Mouse (Mus musculus): ENCODE data around the gene Shkbp1. TPM values are rescaled to one million over a fixed set of nuclear protein-coding genes. Genes with fewer than 3 reads are reported as not detected.

Shkbp1 gene
- total and polyA plus RNA-seq, 2 experiments from 2014 or later = 24.1 to 42.7 TPM

GRCm38 (mm10) chr7:27335011-27335720 lies 20.7 kb downstream of the Shkbp1 start:
- H3K4me1 ChIP-seq (ENCODE audit: insufficient read depth, low read length) = peaks cover 14% of the 10 kb centered on the region; the same call in 1 of the 2 replicates

DNA sequence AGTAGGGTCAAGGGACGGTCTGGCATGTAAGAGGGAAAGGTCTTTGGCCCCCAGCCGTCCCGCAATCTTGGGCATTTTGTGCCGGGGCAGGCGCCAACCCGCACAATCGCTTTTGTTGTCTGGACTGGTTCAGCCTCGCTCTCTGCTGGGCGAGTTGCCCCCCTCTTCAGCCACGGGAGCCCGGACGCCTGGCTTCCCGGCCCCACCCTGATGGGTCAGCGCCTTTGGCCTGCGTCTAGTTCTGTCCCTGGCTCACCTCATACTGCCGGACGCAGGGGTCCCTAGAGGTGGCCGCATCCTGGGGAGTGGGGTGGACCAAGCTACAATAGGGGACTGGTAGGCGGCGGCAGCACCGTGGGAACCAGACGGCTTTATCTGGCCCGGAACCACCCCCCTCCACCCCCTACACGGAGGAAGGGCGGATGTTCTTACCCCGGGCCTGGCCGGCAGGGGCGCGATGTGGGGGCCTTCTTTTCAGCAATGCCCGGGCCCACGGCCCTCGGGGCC lies 21.4 kb downstream of the Shkbp1 start:
- peak; percentile 10; the same call in 1 of the 2 replicates for TF ChIP-seq CTCF (IDR thresholded peaks at IDR 0.05)
- no peak overlapping the region for H3K4me3 ChIP-seq (ENCODE audit: low read depth, low read length)
- no peak overlapping the region for H3K4me2 ChIP-seq (ENCODE audit: low read depth, low read length, poor library complexity, severe bottlenecking)
- no peaks in the 10 kb centered on the region for H3K9me3 ChIP-seq (ENCODE audit: low read length)
- no peak overlapping the region for H3K9ac ChIP-seq (replicated peaks; ENCODE audit: low read length, poor library complexity, severe bottlenecking)
- no peak for ATAC-seq (ENCODE audit: low FRiP score)
- no peaks in the 10 kb centered on the region for H3K36me3 ChIP-seq (ENCODE audit: insufficient read depth, low read length)
- WGBS = 7% methylated on average over 30 of the region's 32 CpGs
- H3K4me1 ChIP-seq (ENCODE audit: insufficient read depth, low read length) = peaks cover 11% of the 10 kb centered on the region; the same call in 1 of the 2 replicates
- H3K27me3 ChIP-seq (ENCODE audit: insufficient read depth, low read length) = peaks cover 73% of the 10 kb centered on the region
- H3K27ac ChIP-seq (ENCODE audit: low read depth, low read length) = no peak overlapping the region
- DNase-seq (ENCODE audit: low spot score) = no peak

More at GRCm38 (mm10) chr7:27335011-27335720, 20.7 kb downstream of the Shkbp1 start:
- 68% methylated on average over 15 of the region's 15 CpGs for WGBS
- H3K27ac ChIP-seq (ENCODE audit: low read depth, low read length) = no peak overlapping the region
- peaks cover 66% of the 10 kb centered on the region for H3K27me3 ChIP-seq (ENCODE audit: insufficient read depth, low read length)
- no peak overlapping the region for H3K4me3 ChIP-seq (ENCODE audit: low read depth, low read length)
- no peak overlapping the region for H3K9ac ChIP-seq (replicated peaks; ENCODE audit: low read length, poor library complexity, severe bottlenecking)
- no peaks in the 10 kb centered on the region for H3K9me3 ChIP-seq (ENCODE audit: low read length)
- H3K36me3 ChIP-seq (ENCODE audit: insufficient read depth, low read length) = no peaks in the 10 kb centered on the region
- DNase-seq (ENCODE audit: low spot score) = no peak
- no peak for TF ChIP-seq CTCF (IDR thresholded peaks at IDR 0.05)
- no peak for ATAC-seq (ENCODE audit: low FRiP score)
- H3K4me2 ChIP-seq (ENCODE audit: low read depth, low read length, poor library complexity, severe bottlenecking) = no peak overlapping the region

DNA sequence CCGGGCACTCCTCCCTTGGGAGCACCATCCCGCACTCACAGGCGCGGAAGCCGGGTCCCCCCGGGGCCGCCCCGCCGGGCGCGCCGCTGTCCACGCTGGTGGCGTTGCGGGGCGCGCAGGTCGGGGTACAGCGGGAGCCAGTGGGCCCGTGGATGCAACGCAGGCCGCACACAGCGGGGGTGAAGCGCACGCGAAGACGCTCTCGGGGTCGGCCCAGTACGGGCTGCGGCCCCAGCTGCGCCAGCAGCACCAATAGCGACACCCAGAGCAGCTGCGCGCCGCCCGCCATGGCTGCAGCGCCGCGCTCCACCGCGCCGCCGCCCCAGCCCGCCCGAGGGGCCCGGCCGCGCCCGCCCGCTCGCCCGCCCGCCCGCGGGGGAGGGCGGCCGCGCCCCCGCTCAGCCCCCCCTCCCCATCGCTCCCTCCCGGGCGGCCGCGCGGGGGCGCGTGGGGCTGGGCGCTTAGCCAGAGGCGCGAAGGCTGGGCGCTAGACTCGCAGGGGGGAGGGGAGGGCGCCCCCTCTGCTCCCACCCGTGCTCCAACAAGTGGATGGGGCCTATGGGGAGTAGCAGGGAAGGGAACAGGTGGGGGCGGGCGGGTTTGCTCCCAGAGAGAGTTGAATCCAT lies 22.4 kb downstream of the Shkbp1 start:
- no peak overlapping the region for H3K27ac ChIP-seq (ENCODE audit: low read depth, low read length)
- ATAC-seq (ENCODE audit: low FRiP score) (no peak), DNase-seq (ENCODE audit: low spot score) (no peak)
- no peak for TF ChIP-seq CTCF (IDR thresholded peaks at IDR 0.05)
- H3K4me2 ChIP-seq (ENCODE audit: low read depth, low read length, poor library complexity, severe bottlenecking) = peak overlapping the region; percentile 98
- H3K4me1 ChIP-seq (ENCODE audit: insufficient read depth, low read length) = peaks cover 11% of the 10 kb centered on the region; the same call in 1 of the 2 replicates
- no peaks in the 10 kb centered on the region for H3K9me3 ChIP-seq (ENCODE audit: low read length)
- H3K4me3 ChIP-seq (ENCODE audit: low read depth, low read length) = peak overlapping the region; percentile 46
- peak overlapping the region; percentile 54 for H3K9ac ChIP-seq (replicated peaks; ENCODE audit: low read length, poor library complexity, severe bottlenecking)
- under 1% methylated on average over 35 of the region's 77 CpGs for WGBS
- no peaks in the 10 kb centered on the region for H3K36me3 ChIP-seq (ENCODE audit: insufficient read depth, low read length)
- peaks cover 82% of the 10 kb centered on the region for H3K27me3 ChIP-seq (ENCODE audit: insufficient read depth, low read length)

GRCm38 (mm10) chr7:27332353-27333199 lies 23.2 kb downstream of the Shkbp1 start:
- ATAC-seq (ENCODE audit: low FRiP score) = no peak
- H3K36me3 ChIP-seq (ENCODE audit: insufficient read depth, low read length) = no peaks in the 10 kb centered on the region
- TF ChIP-seq CTCF (IDR thresholded peaks at IDR 0.05) = peak; percentile 76
- H3K9me3 ChIP-seq (ENCODE audit: low read length) = no peaks in the 10 kb centered on the region
- peak overlapping the region; percentile 98 for H3K4me2 ChIP-seq (ENCODE audit: low read depth, low read length, poor library complexity, severe bottlenecking)
- WGBS = under 1% methylated on average over 38 of the region's 39 CpGs
- H3K27me3 ChIP-seq (ENCODE audit: insufficient read depth, low read length) = peaks cover 82% of the 10 kb centered on the region
- H3K4me3 ChIP-seq (ENCODE audit: low read depth, low read length) = peak overlapping the region; percentile 46
- DNase-seq (ENCODE audit: low spot score) = peak; percentile 70
- H3K27ac ChIP-seq (ENCODE audit: low read depth, low read length) = no peak overlapping the region
- H3K4me1 ChIP-seq (ENCODE audit: insufficient read depth, low read length) = peaks cover 11% of the 10 kb centered on the region; the same call in 1 of the 2 replicates
- H3K9ac ChIP-seq (replicated peaks; ENCODE audit: low read length, poor library complexity, severe bottlenecking) = peak overlapping the region; percentile 54; the same call in 1 of the 2 replicates

DNA sequence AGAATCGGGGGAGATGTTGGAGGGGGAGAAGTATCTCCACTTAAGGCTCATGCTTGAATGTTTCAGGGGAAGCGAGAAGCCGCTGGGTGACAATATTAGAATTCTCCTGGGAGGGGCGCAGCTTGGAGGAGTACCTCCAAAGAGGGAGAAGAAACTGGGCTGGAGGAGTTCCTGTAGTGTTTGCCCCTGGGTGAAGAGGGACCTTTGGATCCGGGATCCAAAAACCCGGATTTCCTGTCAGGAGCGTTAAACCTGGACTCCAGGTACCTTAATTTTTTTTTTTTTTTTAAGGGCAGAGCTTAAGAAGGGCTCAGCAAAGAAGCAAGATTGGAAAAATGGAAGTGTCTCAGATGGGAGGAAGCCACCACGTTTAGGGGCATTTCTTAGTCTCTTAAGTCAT lies 24.0 kb downstream of the Shkbp1 start:
- WGBS = 8% methylated on average over 8 of the region's 8 CpGs
- no peak for TF ChIP-seq CTCF (IDR thresholded peaks at IDR 0.05)
- Histone ChIP-seq H3K4me3 (ENCODE audit: low read depth, low read length) (no peak overlapping the region), H3K27ac (ENCODE audit: low read depth, low read length) (no peak overlapping the region), H3K36me3 (ENCODE audit: insufficient read depth, low read length) (no peaks in the 10 kb centered on the region), H3K27me3 (ENCODE audit: insufficient read depth, low read length) (peaks cover 82% of the 10 kb centered on the region), H3K9ac (replicated peaks; ENCODE audit: low read length, poor library complexity, severe bottlenecking) (no peak overlapping the region), H3K9me3 (ENCODE audit: low read length) (no peaks in the 10 kb centered on the region), H3K4me1 (ENCODE audit: insufficient read depth, low read length) (peaks cover 11% of the 10 kb centered on the region; the same call in 1 of the 2 replicates), H3K4me2 (ENCODE audit: low read depth, low read length, poor library complexity, severe bottlenecking) (no peak overlapping the region; the same call in 1 of the 2 replicates)
- ATAC-seq (ENCODE audit: low FRiP score) (no peak), DNase-seq (ENCODE audit: low spot score) (no peak)
